ENCODE assay signal across 19 mouse cellular contexts in the genomic region with DNA sequence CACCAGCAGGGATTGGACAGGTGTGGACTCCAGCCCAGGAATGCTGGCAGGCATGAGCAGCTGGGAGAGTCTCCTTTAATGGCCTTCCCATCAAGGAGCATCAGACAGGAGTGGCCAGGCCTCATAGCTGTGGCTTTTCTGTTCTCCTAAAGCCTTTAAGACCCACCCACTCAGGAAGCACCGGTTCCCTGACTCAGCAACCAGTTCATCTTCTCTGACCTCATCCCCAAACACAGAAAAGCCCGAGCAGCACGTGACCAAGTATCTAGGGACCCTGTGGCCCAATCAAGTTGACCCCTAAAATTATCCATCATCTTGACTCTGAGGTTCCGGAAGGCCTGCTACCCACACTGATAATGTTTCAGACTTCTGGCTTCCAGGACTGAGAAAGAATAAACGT.
"Had no signal": no experiment of that assay in that cellular context is flagged by ENCODE, and none has a peak within 500 bp of the region (broad histone marks: within the 10 kb centered on the region; RNA-seq: fewer than 3 reads in every experiment).

No protein-coding gene starts in this region.

- H3K4me1 ChIP-seq: liver, embryonic 15.5 days had no signal

- H3K36me3 ChIP-seq: limb, embryonic 10.5 days; limb, embryonic 13.5 days; liver, embryonic 15.5 days had no signal

- H3K9me3 ChIP-seq: limb, embryonic 10.5 days; liver, embryonic 15.5 days had no signal

- H3K27ac ChIP-seq: kidney, postnatal 0 days; layer of hippocampus, adult 2 months; limb, embryonic 10.5 days; limb, embryonic 13.5 days; liver, embryonic 15.5 days; stomach, postnatal 0 days had no signal

- H3K4me3 ChIP-seq: layer of hippocampus, adult 2 months; limb, embryonic 10.5 days; limb, embryonic 13.5 days; liver, embryonic 15.5 days had no signal

- DNase-seq: kidney, adult 11 months; kidney, postnatal 25 days; layer of hippocampus, adult 9-11 months; lung, adult 2 months; lung, postnatal 14 days; lung, postnatal 4 days; midbrain, embryonic 14.5 days; right cerebral cortex, adult 18-20 months; right cerebral cortex, postnatal 14 days; right cerebral cortex, postnatal 4 days; thymus, postnatal 36 days had no signal

- H3K9ac ChIP-seq: limb, embryonic 13.5 days; liver, embryonic 15.5 days had no signal

- H3K4me2 ChIP-seq: limb, embryonic 13.5 days; liver, embryonic 11.5 days; liver, embryonic 15.5 days; midbrain, embryonic 11.5 days had no signal
